Mouse (Mus musculus): ENCODE results near the gene Setd3.

- TF ChIP-seq CTCF (IDR thresholded peaks at IDR 0.05; ENCODE audit: low read depth) (no peak), EP300 (optimal IDR thresholded peaks at IDR 0.05) (no peak)
Observed at GRCm38 (mm10) chr12:108111191-108111590, 67.9 kb downstream of the Setd3 start.

Measured in stomach, postnatal 0 days (tissue).